Mouse (Mus musculus): ENCODE results near the gene Atcay.

DNA sequence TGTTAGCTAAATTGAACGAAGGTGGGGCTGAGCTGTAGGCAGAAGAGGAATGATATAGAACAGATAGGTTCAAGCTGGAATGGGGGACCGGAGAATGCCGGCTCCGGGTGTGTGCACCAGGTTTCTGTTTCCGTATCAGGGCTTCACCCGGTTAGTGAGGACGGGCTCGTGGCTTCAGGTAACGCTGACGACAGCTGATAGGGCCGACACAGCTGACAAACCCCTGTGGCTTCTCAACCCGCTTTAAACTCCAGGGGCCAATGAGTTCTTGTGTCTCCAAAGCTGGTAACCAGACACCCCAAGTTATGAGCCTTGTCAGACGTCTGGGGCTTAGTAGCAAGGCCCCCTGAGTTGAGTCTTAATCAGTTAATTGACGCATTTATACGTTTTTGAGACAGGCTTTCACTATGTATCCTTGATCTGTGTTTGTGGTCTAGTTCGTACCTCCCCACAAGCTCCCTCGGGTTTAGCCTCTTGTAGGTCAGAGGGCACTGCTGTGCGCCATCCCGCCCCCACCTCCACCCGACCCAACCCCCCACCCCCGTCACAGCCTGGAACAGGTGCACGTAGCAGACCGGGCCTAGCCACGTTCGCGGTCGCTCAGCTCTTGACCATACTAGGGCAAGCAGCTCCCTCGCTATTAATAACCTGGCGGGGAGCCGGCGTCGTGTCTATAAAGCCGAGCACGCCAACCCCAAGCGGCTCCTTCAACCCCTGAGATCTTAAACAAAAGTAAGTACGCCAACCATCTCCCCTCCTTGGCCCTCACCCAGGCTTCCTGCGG is 36.5 kb downstream of the Atcay start:
- TF ChIP-seq POLR2A (IDR thresholded peaks at IDR 0.05; ENCODE audit: low read depth, low read length) (no peak), CTCF (IDR thresholded peaks at IDR 0.05; ENCODE audit: extremely low read depth, insufficient read depth, insufficient read length, insufficient replicate concordance) (no peak)

Data from spleen, adult 2 months (tissue).